Comparison of ENCODE assay signal across 9 mouse cellular contexts in the genomic region with DNA sequence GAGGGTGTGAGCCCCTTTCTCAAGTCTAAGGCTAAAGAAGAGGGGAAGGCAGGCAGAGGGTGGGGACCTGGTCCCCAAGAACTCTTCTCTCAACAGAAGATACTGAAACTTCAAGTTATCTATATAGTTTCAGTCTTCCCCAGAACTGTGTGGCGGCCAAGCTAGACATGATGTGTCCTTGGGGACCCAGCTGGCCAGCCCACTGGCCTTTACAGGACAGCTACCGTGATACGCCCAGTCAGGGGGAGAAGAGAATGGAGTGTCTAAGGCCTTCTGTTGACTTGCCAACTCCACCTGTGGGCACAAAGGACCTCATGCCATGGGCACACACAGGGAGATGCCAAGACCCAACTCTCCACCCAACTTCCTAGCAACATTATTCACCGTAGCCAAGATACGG. TPM values are rescaled to one million over a fixed set of nuclear protein-coding genes. Genes with fewer than 3 reads are reported as not detected.
A peak's percentile ranks its signal among the peaks of the same experiment; 100 is the strongest.
DNase-seq lines count a peak whose midpoint lies in the region; ATAC-seq lines count a peak whose summit lies in the region.
"Had no signal": no experiment of that assay in that cellular context is flagged by ENCODE, and none has a peak within 500 bp of the region (broad histone marks: within the 10 kb centered on the region; RNA-seq: fewer than 3 reads in every experiment).

No protein-coding gene starts in this region.

- no peaks in the 10 kb centered on the region for H3K27me3 ChIP-seq in hindbrain, embryonic 10.5 days (ENCODE audit: insufficient read depth, poor library complexity, severe bottlenecking)
- no peaks in the 10 kb centered on the region for H3K27me3 ChIP-seq in hindbrain, embryonic 14.5 days (ENCODE audit: control insufficient read depth, insufficient read depth, low read length)
- no peaks in the 10 kb centered on the region for H3K27me3 ChIP-seq in neural tube, embryonic 13.5 days
- no peaks in the 10 kb centered on the region for H3K27me3 ChIP-seq in intestine, embryonic 14.5 days (replicated peaks; ENCODE audit: control insufficient read depth, insufficient read depth, low read length)

- H3K4me1 ChIP-seq in hindbrain, embryonic 10.5 days (replicated peaks) = peaks cover 65% of the 10 kb centered on the region
- peaks cover 23% of the 10 kb centered on the region for H3K4me1 ChIP-seq in hindbrain, embryonic 14.5 days (replicated peaks; ENCODE audit: control insufficient read depth, insufficient read depth, low read length)
- peaks cover 62% of the 10 kb centered on the region for H3K4me1 ChIP-seq in neural tube, embryonic 13.5 days (replicated peaks)
- H3K4me1 ChIP-seq in intestine, embryonic 14.5 days (replicated peaks; ENCODE audit: control insufficient read depth, insufficient read depth, low read length) = peaks cover 81% of the 10 kb centered on the region

- no peak overlapping the region for H3K9ac ChIP-seq in hindbrain, embryonic 14.5 days
- H3K9ac ChIP-seq in neural tube, embryonic 13.5 days = no peak overlapping the region
- no peak overlapping the region for H3K9ac ChIP-seq in intestine, embryonic 14.5 days (ENCODE audit: low read length)

- H3K36me3 ChIP-seq in hindbrain, embryonic 10.5 days = no peaks in the 10 kb centered on the region
- H3K36me3 ChIP-seq in hindbrain, embryonic 14.5 days (replicated peaks; ENCODE audit: control insufficient read depth, insufficient read depth) = no peaks in the 10 kb centered on the region
- H3K36me3 ChIP-seq in neural tube, embryonic 13.5 days = no peaks in the 10 kb centered on the region
- H3K36me3 ChIP-seq in intestine, embryonic 14.5 days (ENCODE audit: control insufficient read depth, insufficient read depth, low read length) = no peaks in the 10 kb centered on the region

- no peak for ATAC-seq in hindbrain, embryonic 14.5 days (ENCODE audit: low FRiP score)
- ATAC-seq in neural tube, embryonic 13.5 days (ENCODE audit: low read depth) = no peak
- ATAC-seq in intestine, embryonic 14.5 days (replicated peaks; ENCODE audit: low FRiP score, low TSS enrichment, low read depth) = no peak
- ATAC-seq in monocyte, adult 5-6 weeks (replicated peaks; ENCODE audit: insufficient number of reproducible peaks, low FRiP score, low TSS enrichment, poor library complexity, severe bottlenecking) = no peak

- no peak overlapping the region for H3K4me2 ChIP-seq in hindbrain, embryonic 14.5 days (replicated peaks)
- no peak overlapping the region for H3K4me2 ChIP-seq in neural tube, embryonic 13.5 days
- no peak overlapping the region for H3K4me2 ChIP-seq in intestine, embryonic 14.5 days (ENCODE audit: low read length)

- peak overlapping the region; percentile 69 for H3K27ac ChIP-seq in hindbrain, embryonic 10.5 days
- no peak overlapping the region for H3K27ac ChIP-seq in hindbrain, embryonic 14.5 days
- peak overlapping the region; percentile 30 for H3K27ac ChIP-seq in neural tube, embryonic 13.5 days (replicated peaks)
- H3K27ac ChIP-seq in intestine, embryonic 14.5 days (ENCODE audit: low read depth) = peak overlapping the region; percentile 90; the same call in 1 of the 2 replicates

- H3K9me3 ChIP-seq in hindbrain, embryonic 10.5 days = no peaks in the 10 kb centered on the region
- H3K9me3 ChIP-seq in hindbrain, embryonic 14.5 days (ENCODE audit: control insufficient read depth, low read length) = no peaks in the 10 kb centered on the region
- no peaks in the 10 kb centered on the region for H3K9me3 ChIP-seq in neural tube, embryonic 13.5 days
- H3K9me3 ChIP-seq in intestine, embryonic 14.5 days (ENCODE audit: control insufficient read depth, low read length) = no peaks in the 10 kb centered on the region

- WGBS in hindbrain, embryonic 10.5 days = 75% methylated on average over 5 of the region's 5 CpGs
- 70% methylated on average over 5 of the region's 5 CpGs for WGBS in hindbrain, embryonic 14.5 days
- WGBS in neural tube, embryonic 13.5 days = 78% methylated on average over 5 of the region's 5 CpGs
- 87% methylated on average over 5 of the region's 5 CpGs for WGBS in intestine, embryonic 14.5 days

- H3K4me3 ChIP-seq in hindbrain, embryonic 10.5 days = no peak overlapping the region
- H3K4me3 ChIP-seq in hindbrain, embryonic 14.5 days (replicated peaks; ENCODE audit: low read length) = no peak overlapping the region
- H3K4me3 ChIP-seq in neural tube, embryonic 13.5 days = no peak overlapping the region
- no peak overlapping the region for H3K4me3 ChIP-seq in intestine, embryonic 14.5 days (ENCODE audit: low read depth, low read length)

- no peak for DNase-seq in hindbrain, embryonic 10.5 days (ENCODE audit: low spot score)
- no peak for DNase-seq in hindbrain, embryonic 14.5 days (ENCODE audit: low spot score)
- DNase-seq in neural tube, embryonic 10.5 days (ENCODE audit: extremely low spot score, low spot score) = no peak
- no peak for DNase-seq in intestine, embryonic 14.5 days (ENCODE audit: low spot score)
- DNase-seq in right cerebral cortex, postnatal 25 days = no peak
- DNase-seq in cerebellum, adult 18-20 months = no peak
- DNase-seq: thymus, adult 18-20 months had no signal

RNA-seq across cellular contexts. Expression of a gene that starts 31.8 kb away (rescaled TPM):
- 24.1 and 27.6 TPM in 2 replicates for polyA plus RNA-seq in hindbrain, embryonic 10.5 days (2016; fragmentation: Nextera tagmentation; extraction: Ambion mirVana)
- 9.9 and 10.0 TPM in 2 replicates for polyA plus RNA-seq in hindbrain, embryonic 14.5 days (2014; fragmentation: Nextera tagmentation; extraction: Ambion mirVana)
- polyA plus RNA-seq in neural tube, embryonic 13.5 days (2015; fragmentation: Nextera tagmentation; extraction: Ambion mirVana) = 8.8 and 10.2 TPM in 2 replicates
- 66.0 and 68.6 TPM in 2 replicates for polyA plus RNA-seq in intestine, embryonic 14.5 days (2014; fragmentation: Nextera tagmentation; extraction: Ambion mirVana)
- total RNA-seq in monocyte, adult 5-6 weeks (2017) = 4.9 to 18.8 TPM (median 7.8 TPM) in 3 replicates
